Mouse (Mus musculus): ENCODE measurements at regions not wholly inside any gene's neighbourhood (a gene's known extent, or its start where the extent isn't known, plus 50 kb on each side); places are given as distances from the start of the nearest gene placed in this dataset.

GRCm38 (mm10) chr7:40097094-40097493 lies 579.5 kb downstream of the Zfp619 start:
- no peak for TF ChIP-seq POLR2A (IDR thresholded peaks at IDR 0.05; ENCODE audit: borderline replicate concordance, insufficient read depth, low read length)
- no peak for TF ChIP-seq CTCF (IDR thresholded peaks at IDR 0.05; ENCODE audit: borderline replicate concordance, insufficient read depth, low read depth, low read length)

Measured in cerebellum, adult 2 months (tissue).